Mouse (Mus musculus): Measurements from ENCODE around the gene Hoxc6.

Hoxc6 gene

GRCm38 (mm10) chr15:102967511-102968397 is 30.3 kb upstream of the Hoxc6 start:
- no peak for DNase-seq (ENCODE audit: low read depth, low spot score)

GRCm38 (mm10) chr15:102969296-102969695 is 28.8 kb upstream of the Hoxc6 start:
- no peak for DNase-seq (ENCODE audit: low read depth, low spot score)

GRCm38 (mm10) chr15:102970740-102971139 is 27.3 kb upstream of the Hoxc6 start:
- DNase-seq (ENCODE audit: low read depth, low spot score): no peak

GRCm38 (mm10) chr15:102972254-102972653 is 25.8 kb upstream of the Hoxc6 start:
- no peak for DNase-seq (ENCODE audit: low read depth, low spot score)

- no peak for DNase-seq (ENCODE audit: low read depth, low spot score)
Measured at GRCm38 (mm10) chr15:102972753-102973152, 25.3 kb upstream of the Hoxc6 start.

GRCm38 (mm10) chr15:102975034-102975433 is 23.0 kb upstream of the Hoxc6 start:
- no peak for DNase-seq (ENCODE audit: low read depth, low spot score)

- DNase-seq (ENCODE audit: low read depth, low spot score): no peak
Measured at GRCm38 (mm10) chr15:102975688-102976111, 22.4 kb upstream of the Hoxc6 start.

GRCm38 (mm10) chr15:102976171-102976570 is 21.9 kb upstream of the Hoxc6 start, which contains the start of gene Hoxc9:
Hoxc9 (plus strand) TSS chr15:102976439.
- no peak for DNase-seq (ENCODE audit: low read depth, low spot score)

- DNase-seq (ENCODE audit: low read depth, low spot score): no peak
Measured at GRCm38 (mm10) chr15:102976631-102977422, 21.2 kb upstream of the Hoxc6 start.

GRCm38 (mm10) chr15:102977423-102977974 is 20.6 kb upstream of the Hoxc6 start:
- DNase-seq (ENCODE audit: low read depth, low spot score): no peak

GRCm38 (mm10) chr15:102978615-102979515 is 19.2 kb upstream of the Hoxc6 start:
- DNase-seq (ENCODE audit: low read depth, low spot score): no peak

GRCm38 (mm10) chr15:102979936-102980335 is 18.1 kb upstream of the Hoxc6 start:
- no peak for DNase-seq (ENCODE audit: low read depth, low spot score)

- DNase-seq (ENCODE audit: low read depth, low spot score): no peak
Measured at GRCm38 (mm10) chr15:102980352-102980751, 17.7 kb upstream of the Hoxc6 start.

GRCm38 (mm10) chr15:102980912-102981311 is 17.1 kb upstream of the Hoxc6 start:
- no peak for DNase-seq (ENCODE audit: low read depth, low spot score)

GRCm38 (mm10) chr15:102981379-102982288 is 16.4 kb upstream of the Hoxc6 start:
- DNase-seq (ENCODE audit: low read depth, low spot score): no peak

GRCm38 (mm10) chr15:102983716-102984115 is 14.3 kb upstream of the Hoxc6 start:
- no peak for DNase-seq (ENCODE audit: low read depth, low spot score)

GRCm38 (mm10) chr15:102984521-102984920 is 13.5 kb upstream of the Hoxc6 start:
- DNase-seq (ENCODE audit: low read depth, low spot score): no peak

GRCm38 (mm10) chr15:102984925-102985324 is 13.1 kb upstream of the Hoxc6 start:
- no peak for DNase-seq (ENCODE audit: low read depth, low spot score)

GRCm38 (mm10) chr15:102987124-102987833 is 10.8 kb upstream of the Hoxc6 start:
- peak; percentile 81 for DNase-seq (ENCODE audit: low read depth, low spot score)

All from retina, adult 2 months (tissue).